Mouse (Mus musculus) naive thymus-derived CD4-positive, alpha-beta T cell, adult 2 months (primary cell): Measurements from ENCODE around the gene Isoc2b.
"Not testable (repeated sequence)": the region's sequence is repeated elsewhere in the genome, so short reads cannot be mapped to it uniquely, and the experiment has no call there.

Source experiments
- DNase-seq: peaks from one replicate; pipeline ENCODE4 v3.0.0-alpha.2; 2011; ENCODE audit warnings: low read depth

Isoc2b gene

DNA sequence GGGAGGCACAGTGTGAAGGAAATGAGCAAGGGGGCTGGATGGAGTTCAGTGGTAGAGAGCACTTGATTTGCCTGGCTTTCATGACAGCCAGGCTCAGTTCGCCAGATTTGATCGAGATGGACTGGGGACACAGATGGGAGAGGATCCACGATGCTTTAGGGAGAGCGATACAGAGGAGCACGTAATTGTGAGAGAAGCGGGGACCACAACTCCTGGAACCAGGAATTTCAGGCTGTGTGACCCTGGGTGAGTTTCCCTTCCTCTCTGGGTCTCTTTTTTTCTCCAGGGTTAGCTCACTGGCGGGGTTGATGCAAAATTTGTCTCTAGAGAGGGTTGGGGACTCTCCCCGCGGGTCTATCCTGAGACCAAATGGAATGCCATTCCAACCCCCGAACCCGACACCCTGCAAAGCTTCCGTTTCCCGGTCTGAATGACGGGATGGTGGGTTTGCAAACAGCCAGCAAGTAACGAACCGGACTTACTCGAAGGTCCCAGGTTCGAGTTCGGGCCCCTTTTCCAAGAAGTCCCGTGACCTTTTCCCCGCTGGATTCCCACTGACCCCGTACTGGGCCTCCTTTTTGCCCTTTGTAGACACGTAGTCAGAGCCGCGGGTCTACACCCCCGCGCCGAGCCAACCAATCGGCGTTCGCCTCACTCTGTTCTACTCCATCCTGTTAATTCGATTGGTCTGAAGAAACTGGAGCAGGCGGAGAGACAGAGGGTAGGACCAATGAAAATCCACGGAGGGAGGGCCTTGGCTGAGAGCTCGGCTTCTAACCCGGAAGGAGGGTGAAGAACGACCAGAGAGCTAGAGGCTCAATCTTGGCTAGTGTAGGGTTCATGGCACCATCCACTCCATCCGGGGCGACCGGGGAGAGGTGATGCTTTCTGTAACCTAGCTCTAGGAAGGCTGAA, 4.2 kb downstream of the Isoc2b start:
- DNase-seq: peak; percentile 98

DNA sequence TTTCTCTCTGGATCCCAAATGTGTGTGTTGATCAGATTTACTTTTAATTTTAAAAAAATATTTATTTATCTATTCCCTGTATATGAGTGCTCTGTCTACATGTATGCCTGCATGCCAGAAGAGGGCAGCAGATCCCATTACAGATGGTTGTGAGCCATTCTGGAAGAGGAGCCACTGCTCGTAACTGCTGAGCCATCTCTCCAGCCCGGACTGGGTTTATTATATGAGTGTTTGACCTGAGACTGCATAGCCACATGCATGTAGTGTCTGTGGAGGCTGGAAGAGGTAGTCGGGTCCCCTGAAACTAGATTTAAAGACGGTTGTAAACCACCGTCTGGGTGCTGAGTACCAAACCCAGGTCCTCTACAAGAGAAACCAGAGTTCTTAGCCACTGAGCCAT, 5.0 kb downstream of the Isoc2b start:
- peak; percentile 48 for DNase-seq

DNA sequence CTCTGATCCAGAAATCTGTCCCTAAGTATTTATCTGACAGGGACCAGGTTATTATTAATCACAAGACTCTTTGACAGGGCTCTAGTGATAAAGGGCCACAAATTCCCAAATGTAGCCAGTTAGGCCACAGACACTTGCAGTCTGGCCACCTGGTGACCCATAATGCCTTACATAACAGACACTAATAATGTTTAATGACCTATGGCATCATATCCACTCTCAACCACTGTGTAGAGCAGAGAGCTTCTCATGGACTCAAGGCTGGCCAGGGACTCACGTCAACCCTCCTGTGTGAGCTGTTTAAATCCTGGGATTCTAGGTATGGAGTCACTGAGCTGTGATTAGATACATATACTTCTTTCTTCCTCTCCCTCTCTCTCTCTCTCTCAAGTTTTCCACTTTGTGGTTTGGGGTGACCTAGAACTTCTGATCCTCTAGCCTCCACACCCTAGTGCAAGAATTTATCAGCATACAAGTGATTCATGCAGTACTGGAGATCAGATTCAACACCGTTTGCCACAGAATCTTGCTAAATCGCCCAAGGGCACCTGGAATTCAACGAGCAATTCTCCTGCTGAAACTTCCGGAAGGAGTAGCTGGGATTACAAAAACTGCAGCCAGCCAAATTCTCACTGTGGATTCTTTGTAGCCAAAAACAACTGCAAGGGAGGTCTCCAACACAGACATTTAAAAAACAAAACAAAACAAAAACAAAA, 5.8 kb downstream of the Isoc2b start:
- DNase-seq: no peak

DNA sequence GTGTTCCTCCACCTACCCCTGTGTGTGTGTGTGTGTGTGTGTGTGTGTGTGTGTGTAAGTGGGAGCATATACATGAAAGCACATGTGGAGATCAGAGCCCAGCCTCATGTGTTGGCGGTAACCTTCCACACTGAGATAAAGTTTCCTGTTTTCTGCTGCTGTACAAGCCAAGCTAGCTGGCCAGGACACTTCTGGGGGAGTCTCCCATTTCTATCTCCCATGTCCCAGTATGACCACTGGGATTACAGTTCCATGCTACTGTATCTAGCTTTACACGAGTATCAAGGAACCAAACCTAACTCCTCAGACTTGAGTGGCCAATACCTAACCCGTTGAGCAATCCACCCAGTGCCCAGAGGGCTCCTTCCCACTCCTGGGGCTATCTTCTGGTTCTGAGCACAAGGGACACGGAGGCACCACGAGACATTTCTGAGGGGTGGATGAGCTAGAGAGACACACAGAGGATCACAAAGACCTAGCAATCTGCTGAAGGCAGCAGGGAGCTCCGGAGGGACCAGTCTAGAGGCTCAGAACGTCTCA, 6.4 kb downstream of the Isoc2b start:
- DNase-seq: no peak

DNA sequence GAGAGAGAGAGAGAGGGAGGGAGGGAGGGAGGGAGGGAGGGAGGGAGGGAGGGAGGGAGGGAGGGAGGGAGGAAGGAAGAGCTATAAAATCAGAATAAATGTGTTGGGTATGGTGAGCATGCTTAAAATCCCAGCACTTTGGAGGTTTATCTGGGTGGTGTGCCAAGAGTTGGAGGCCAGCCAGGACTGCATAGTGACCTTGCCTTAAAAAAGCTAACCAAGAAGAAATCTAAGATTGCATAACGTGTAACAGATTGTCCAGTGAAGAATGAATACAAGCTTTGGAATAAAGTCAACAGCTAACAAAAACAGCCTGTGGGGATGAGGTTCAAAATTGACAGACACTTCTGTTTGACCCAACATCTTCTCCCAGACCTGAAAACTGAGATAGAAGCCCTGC, 7.0 kb downstream of the Isoc2b start:
- DNase-seq: no peak

DNA sequence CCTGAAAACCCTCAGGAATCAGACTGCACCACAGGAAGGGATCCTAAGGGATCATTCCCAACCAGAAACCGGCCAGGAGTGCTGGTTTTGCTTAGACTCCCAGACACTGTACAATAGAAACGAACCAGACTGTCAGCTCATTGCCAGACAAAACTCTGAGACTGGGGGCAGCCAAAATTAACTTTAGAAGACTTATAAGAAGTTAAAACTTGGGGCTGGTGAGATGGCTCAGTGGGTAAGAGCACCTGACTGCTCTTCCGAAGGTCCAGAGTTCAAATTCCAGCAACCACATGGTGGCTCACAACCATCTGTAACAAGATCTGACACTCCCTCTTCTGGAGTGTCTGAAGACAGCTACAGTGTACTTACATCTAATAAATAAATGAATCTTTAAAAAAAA, 9.1 kb downstream of the Isoc2b start:
- not testable (repeated sequence) for DNase-seq

DNA sequence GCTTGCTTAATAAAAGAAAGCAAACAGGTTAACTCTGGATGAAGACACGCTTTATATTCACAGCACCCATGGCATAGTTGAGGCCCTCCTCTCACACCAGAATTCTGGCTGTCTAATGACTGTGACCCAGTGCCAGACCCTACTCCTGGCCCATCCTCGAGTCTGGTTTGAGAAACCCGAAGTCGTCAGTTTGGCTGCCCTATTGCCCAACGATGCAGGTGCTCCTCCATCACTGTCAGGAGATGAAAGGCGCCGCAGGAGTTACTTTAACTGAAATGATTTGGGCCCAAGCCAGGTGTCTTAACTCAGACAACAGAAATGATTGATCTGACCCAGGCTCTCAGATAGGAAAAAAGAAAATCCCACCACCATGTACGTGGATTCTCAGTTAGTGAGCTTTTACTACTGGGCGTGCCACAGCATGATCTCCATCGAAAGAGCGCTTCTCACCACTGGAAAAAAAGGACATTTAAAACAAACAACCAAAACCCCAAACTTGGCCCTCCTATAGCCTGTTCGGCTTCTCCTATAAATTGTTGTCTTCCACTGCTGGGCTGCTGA, 10.6 kb downstream of the Isoc2b start:
- no peak for DNase-seq

DNA sequence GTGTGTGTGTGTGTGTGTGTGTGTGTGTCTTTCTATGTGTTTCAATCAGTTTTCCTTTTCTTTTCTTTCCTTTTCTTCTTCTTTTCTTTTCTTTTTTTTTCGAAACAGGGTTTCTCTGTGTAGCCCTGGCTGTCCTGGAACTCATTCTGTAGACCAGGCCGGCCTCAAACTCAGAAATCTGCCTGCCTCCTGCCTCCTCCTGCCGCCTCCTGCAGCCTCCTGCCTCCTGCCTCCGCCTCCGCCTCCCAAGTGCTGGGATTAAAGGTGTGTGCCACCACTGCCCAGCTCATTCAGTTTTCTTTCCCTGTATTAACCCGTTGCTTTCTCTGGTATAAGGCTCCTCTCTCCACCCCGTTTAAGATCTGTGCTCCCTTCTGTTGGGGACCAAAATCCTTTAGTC, 12.7 kb downstream of the Isoc2b start:
- DNase-seq: no peak

DNA sequence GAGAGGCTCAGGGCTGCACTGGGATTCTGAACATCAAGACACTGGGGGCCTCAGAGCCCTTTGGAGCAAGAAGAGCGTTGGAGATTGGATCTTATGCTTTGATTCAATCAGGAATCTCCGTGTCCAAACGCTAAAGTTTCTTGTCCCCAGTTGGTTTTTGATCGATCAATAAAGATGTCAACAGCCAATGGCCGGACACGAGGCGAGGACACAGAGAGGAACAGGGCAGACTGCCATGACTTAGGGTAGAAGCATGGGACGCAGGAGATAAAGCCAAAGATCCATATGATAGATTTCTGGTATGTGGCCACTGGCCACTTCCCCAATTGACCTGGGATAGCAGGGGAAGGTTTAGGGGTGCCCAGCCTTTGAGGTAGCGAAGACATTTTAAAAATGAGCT, 13.6 kb downstream of the Isoc2b start:
- DNase-seq: no peak

DNA sequence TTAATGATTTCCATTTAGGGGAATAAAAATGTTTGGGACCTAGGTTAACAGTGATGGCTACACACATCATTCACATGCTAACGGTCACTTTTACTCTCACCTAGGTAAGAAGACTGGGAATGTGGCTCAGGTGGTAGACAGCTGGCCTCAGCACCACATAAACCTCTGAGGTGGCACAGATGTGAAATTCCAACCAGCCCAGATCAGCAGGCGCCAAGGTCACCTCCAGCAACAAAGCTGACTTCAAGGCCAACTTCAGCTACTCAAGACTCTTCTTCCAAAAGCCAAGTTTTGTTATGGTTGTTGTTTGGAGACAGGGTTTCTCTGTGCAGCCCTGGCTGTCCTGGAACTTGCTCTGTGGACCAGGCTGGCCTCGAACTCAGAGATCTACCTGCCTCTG, 16.4 kb downstream of the Isoc2b start:
- no peak for DNase-seq

DNA sequence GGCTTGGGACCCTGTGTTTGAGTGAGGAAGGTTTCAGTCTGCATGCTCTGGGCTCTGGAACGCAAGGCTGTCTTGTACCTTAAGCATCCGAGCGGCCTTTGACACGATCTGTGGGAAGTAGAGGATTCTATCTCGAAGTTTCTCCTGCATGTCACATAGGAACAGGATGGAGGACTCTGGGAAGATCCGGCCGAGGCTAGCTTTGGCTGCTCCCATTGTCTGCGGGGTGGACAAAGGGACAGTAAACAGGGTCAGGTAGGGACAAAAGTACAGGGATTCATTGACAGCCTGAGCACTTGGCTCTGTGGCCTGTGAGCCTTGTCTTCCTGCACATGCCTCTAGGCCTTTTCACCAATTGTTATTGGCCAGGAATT, 18.8 kb downstream of the Isoc2b start:
- no peak for DNase-seq

DNA sequence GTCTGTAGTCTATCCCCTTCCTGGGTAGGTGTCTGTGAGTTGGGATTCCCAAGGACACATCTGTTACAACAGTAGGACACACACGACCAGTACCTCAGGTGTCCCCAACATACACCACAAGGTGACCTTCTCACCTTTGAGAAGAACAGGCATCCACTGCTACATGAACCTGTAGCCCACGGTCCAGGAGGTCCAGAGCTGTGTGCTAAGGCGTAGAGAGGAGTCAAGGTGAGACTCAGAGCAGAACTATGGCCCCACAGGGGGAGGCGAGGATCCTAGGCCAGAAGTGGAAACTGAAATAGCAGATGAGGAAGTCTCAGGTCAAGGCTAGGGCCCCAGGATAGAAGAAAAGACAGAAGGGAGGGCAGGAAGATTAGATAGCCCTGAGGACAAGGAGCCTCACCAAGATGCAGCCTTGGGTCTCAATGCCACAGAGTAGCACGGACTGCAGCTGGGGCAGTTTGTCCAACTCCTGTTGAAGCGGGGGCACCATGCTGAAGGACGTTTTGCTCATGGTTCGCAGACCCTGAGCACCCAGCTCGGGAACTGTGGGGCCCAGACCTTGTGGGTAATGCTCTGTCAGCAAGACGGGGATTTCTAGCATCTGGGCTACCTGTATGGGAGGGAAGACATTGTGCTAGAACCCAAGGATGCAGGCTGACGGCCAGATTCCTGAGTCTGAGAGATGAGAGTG, 19.3 kb downstream of the Isoc2b start:
- no peak for DNase-seq

DNA sequence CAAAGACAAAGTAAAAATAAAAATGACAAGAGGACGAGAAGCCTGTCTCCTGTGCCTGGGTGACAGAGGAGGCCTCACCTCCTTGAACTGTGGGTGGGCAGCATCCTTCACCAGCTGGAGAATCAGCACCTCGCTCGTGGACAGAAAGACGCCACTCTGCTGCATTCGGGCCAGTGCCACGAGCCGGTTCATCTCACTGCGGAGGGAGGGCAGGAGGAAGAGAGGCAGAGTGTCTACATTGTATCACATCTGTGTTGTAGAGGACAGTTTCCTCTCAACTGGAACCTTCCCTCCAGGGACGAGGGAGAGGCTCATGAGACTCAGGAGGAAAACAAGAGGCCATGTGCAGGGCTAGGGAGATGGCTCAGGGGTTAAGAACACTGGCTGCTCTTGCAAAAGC, 20.7 kb downstream of the Isoc2b start:
- DNase-seq: no peak

DNA sequence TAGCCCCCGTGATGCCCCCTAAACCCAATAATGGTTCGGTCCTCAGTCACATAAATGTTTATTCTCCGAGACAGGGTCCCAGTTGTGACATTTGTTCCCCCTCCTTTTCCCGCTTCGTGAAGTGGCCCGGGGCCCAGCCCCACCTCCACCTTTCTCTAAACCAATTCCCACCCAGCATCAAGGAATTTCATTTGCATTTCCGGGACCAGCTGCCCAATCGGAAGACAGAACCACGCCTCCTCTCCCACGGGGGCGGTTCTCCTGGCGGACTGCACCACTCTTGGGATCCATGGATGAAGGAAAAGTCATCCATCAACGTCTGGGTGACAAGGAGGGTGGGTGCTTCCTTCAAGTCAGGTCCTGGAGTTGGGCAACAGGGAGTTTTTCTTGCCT, 25.1 kb downstream of the Isoc2b start:
- no peak for DNase-seq

DNA sequence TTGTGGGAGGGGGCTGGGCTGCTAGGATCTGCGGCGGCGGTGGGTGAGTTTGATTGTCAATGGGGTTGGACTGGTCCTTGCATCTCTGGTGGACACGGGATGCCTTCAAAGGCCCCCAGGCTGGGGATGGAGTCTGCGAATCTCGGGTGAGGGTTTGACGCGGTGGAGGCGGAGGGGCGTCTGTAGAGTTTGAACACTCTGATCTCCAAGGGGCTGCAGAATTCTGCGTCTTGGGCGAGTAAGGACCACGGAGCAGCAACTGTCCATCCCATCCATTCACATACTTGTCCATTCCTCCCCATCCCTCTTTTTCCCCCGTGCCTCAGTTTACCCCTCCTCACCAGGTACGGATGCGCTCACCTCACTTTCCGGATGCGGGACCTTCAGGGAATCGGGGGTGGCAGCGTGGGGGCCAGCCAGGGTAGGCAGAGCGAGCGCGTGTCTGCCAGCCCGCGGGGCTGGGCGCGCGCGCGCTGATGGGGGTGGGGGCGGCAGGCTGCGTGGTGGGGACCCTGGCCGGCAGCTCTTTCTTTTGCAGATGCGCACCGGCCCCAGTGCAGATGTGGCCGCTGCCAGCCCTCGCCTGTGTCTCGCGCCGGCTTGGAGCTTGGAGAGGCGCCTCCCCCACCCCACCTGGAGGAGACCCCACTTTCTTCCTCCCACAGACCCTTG, 25.7 kb downstream of the Isoc2b start, which contains the start of gene Shisa7:
TSS of gene Shisa7 (minus strand) at position 452 of the 672 bp plus-strand sequence.
- no peak for DNase-seq

DNA sequence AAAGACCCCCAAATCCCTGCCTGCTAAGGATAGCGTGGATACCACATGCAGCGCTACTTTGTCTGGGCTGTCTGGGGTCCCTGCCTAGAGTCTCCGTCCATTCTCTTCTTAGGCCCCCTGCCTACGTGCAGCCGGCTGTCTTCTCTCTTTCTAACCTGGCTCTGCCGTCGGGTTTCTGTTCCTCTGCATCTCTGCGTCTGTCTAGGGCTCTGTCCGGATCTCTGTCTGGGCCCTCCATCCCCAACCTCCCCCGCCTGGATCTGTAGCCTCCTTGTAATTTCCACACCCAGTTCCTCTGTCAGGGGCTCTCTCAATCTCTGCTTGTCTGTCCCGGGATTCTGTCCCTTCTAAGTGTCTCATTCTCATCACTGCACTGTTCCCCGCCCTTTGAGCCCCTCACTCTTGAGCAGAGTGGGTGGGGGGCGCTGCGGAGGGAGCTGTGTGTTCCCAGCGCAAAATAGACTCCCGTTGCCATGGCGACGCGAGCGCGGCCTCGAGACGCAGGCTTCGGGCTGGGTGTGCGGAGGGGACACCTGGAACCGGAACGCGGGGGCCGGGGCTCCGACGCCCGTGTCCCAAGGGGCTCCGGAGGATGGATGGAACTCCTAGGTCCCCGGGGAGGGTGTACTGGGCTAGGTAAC, 26.3 kb downstream of the Isoc2b start:
- DNase-seq: peak; percentile 36

DNA sequence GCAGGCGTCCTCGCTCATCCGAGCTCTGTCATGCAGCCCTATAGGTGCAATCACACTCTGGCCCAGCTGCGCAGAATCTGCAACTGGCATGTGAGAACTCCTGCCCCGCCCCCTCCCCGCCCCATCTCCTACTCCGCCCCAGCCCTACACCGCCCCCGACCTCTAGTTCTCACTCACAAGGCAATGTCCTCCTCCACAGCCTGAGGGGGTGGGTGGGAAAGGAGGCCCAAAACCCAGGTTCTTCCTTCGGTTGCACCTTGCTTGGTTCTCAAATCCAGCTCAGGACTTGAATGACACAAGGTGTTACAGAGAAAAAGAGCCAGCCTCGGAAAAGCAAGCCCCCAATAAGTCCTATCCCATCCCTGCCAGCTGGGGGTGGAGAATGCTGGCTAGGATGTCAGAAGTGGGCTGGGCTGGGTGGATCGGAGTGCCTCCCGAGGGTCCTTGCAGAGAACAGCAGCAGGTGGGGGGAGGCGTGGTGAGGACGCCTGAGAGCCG, 27.4 kb downstream of the Isoc2b start:
- peak; percentile 63 for DNase-seq

DNA sequence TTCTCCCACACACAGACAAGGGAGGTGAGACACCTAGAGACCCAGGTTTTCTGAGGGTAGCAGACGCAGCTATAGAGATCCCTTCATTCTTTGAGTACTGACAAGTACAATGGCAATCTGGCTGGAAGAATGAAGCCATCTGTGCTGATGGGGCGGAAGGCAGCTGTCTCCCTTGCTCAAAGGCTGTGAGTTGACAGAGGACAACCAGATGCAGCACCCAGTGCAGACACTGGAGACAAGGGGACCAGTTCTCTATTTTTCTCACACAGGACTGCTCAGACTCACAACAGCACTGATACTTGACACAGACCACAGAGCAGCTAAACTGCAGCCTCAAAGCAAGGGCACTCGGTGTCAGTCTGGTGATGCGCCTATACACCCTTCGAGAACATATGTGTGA, 28.0 kb downstream of the Isoc2b start:
- no peak for DNase-seq

DNA sequence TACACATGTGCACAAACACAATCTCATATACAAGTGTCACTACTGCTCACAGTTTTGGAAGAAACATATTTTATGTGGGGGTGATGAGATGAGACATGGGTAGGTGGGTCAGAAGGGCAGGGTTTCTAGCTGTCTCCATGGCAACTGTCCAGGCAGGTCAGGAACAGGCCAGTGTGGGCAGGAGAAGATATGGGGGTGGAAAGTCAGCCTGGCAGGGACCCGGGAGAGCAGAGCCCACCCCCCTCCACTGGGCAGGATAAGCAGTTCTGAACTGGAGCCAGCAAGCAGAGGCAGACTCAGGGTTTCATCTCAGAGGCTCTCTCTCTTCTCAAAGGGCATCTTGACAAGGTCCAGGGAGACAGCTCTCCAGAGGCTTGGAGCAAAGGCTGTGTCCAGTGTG, 32.4 kb downstream of the Isoc2b start:
- DNase-seq: no peak

DNA sequence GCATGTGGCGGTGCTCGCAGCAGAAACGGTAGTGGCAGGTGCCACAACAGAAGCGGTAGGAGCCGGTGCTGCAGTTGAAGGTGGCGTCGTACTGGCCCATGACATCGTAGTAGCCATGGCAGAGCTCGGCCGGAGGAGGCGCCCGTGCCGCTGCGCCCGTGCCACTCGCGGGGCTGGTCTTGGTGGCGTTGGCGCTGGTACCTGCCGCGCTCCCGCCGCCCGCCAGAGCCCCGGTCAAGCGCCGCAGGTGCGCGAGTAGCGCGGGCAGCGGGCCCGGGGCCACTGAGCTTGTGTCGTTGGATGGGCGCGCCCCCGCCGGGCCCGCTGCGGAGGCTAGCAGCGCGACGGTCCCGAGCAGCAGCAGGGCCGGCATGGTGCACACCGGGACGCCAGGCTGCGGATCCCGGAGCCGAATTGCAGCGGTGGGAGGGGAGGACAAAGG, 33.7 kb downstream of the Isoc2b start:
- DNase-seq: peak; percentile 86
